Mouse (Mus musculus) left cerebral cortex, adult 9 months (tissue): ENCODE data around the gene Vps8.
A peak's percentile ranks its signal among the peaks of the same experiment; 100 is the strongest.

Source experiments
- DNase-seq, 2 experiments: peaks; one replicate each; pipeline ENCODE4 v3.0.0; 2022; ENCODE audit warnings: low spot score in 2 of 2

Gene Vps8

GRCm38 (mm10) chr16:21422645-21423545, at the start of gene Vps8:
TSS of gene Vps8 (plus strand) at chr16:21423118.
- DNase-seq = peak; percentile 74 to 89

GRCm38 (mm10) chr16:21373316-21373960, 49.5 kb upstream of the Vps8 start:
- peak; percentile 30 to 63 for DNase-seq

- peak in 1 of 2 experiments; percentile 56 for DNase-seq
Measured at GRCm38 (mm10) chr16:21374067-21374466, 48.9 kb upstream of the Vps8 start.

GRCm38 (mm10) chr16:21375147-21375546, 47.8 kb upstream of the Vps8 start:
- DNase-seq = no peak

GRCm38 (mm10) chr16:21376316-21376715, 46.6 kb upstream of the Vps8 start:
- no peak for DNase-seq

GRCm38 (mm10) chr16:21376949-21377604, 45.8 kb upstream of the Vps8 start:
- no peak for DNase-seq

- no peak for DNase-seq
Measured at GRCm38 (mm10) chr16:21377605-21377968, 45.3 kb upstream of the Vps8 start.

- DNase-seq = no peak
Measured at GRCm38 (mm10) chr16:21381469-21381868, 41.4 kb upstream of the Vps8 start.

GRCm38 (mm10) chr16:21382152-21382911, 40.6 kb upstream of the Vps8 start:
- DNase-seq = no peak

- no peak for DNase-seq
Measured at GRCm38 (mm10) chr16:21385926-21386881, 36.7 kb upstream of the Vps8 start.

GRCm38 (mm10) chr16:21389316-21389715, 33.6 kb upstream of the Vps8 start:
- DNase-seq = no peak

GRCm38 (mm10) chr16:21390744-21391143, 32.2 kb upstream of the Vps8 start:
- no peak for DNase-seq

GRCm38 (mm10) chr16:21392099-21392498, 30.8 kb upstream of the Vps8 start:
- DNase-seq = no peak

- DNase-seq = peak; percentile 59 to 90
Measured at GRCm38 (mm10) chr16:21392517-21393112, 30.3 kb upstream of the Vps8 start.

- no peak for DNase-seq
Measured at GRCm38 (mm10) chr16:21395546-21395945, 27.4 kb upstream of the Vps8 start.

- DNase-seq = no peak
Measured at GRCm38 (mm10) chr16:21397681-21398080, 25.2 kb upstream of the Vps8 start.

GRCm38 (mm10) chr16:21398345-21399051, 24.4 kb upstream of the Vps8 start:
- DNase-seq = no peak

GRCm38 (mm10) chr16:21399942-21400341, 23.0 kb upstream of the Vps8 start:
- no peak for DNase-seq

GRCm38 (mm10) chr16:21402068-21402467, 20.9 kb upstream of the Vps8 start:
- peak in 1 of 2 experiments; percentile 57 for DNase-seq

GRCm38 (mm10) chr16:21403402-21403801, 19.5 kb upstream of the Vps8 start:
- DNase-seq = no peak
